Mouse (Mus musculus) mouse embryonic stem cell (cell line): ENCODE results near the gene Pms1.
"Not testable (repeated sequence)": the region's sequence is repeated elsewhere in the genome, so short reads cannot be mapped to it uniquely, and the experiment has no call there.

ENCODE experiments used
- in situ Hi-C, 2 experiments: fragments of 300-500 bp; cut with MboI; formaldehyde crosslinking; loops; 1 replicate in 1 of 2; 3 replicates in 1 of 2; pipeline ENCODE4 v1.14.3; 2019 to 2020; ENCODE audit warnings: low sequenced_read_pairs in 2 of 2, low pct_unique_long_range_greater_than_20kb in 1 of 2, mixed read lengths in 1 of 2; ENCODE audit not compliant: unreplicated experiment in 1 of 2

Gene Pms1

GRCm38 (mm10) chr1:53296581-53297383 lies at the start of gene Pms1, which contains the start of the genes Ormdl1 and Gm28778:
Gene Pms1, minus strand, starts transcription at chr1:53297018.
Gene Ormdl1, plus strand, starts transcription at chr1:53297095.
Gene Gm28778, plus strand, starts transcription at chr1:53297111.
- in situ Hi-C loops, result no loop called here

- in situ Hi-C loops, result no loop called here
Observed at GRCm38 (mm10) chr1:53341071-53341470, 44.3 kb upstream of the Pms1 start.

GRCm38 (mm10) chr1:53337403-53337802 lies 40.6 kb upstream of the Pms1 start:
- in situ Hi-C loops, result not testable (repeated sequence)

DNA sequence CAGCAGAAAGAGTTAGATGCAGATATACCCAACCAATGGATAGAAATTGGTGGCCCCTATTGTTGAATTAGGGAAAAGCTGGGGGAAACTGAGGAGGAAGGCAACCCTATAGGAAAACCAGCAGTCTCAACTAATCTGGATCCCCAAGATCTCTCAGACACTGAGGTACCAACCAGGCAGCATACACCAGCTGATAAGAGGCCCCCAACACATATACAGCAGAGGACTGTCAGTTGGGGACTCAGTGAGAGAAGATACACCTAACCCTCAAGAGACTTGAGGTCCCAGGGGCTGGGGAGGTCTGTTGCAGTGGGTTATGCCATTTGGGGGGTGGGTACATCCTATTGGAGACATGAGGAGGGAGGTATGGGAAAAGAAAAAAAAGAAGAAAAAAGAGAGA lies 38.6 kb upstream of the Pms1 start:
- in situ Hi-C loops, result no loop called here

GRCm38 (mm10) chr1:53333527-53333926 lies 36.7 kb upstream of the Pms1 start:
- in situ Hi-C loops, result not testable (repeated sequence)

DNA sequence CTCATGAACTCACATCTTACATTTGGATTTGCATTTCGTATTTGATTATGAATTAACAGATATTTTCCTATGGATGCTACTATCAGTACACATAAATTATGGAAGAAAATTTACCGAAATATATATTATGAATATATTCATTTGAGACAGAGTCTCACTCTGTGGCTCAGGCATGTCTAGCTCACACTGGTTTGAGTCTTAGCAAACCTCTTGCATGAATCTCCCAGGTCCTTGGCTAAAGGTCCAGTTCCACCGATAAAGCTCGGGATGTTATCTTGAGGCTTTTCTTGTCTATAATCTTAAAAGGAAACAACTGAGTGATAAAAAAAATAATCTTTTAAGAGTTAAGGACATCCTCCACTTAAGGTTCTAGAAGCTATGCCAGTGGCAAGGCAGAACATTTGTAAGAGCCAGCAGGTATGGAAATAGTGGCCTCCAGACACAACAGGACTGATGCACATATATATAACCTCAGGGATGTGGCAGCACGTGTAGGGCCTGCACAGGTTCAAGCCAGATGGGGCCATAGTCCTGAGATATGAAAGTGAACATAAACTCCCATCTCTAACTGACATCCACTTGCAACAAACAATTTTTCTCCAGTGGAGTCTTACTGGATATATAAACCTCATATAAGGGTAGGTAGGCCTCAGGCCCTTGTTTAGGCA lies 28.1 kb upstream of the Pms1 start:
- in situ Hi-C loops, result no loop called here

DNA sequence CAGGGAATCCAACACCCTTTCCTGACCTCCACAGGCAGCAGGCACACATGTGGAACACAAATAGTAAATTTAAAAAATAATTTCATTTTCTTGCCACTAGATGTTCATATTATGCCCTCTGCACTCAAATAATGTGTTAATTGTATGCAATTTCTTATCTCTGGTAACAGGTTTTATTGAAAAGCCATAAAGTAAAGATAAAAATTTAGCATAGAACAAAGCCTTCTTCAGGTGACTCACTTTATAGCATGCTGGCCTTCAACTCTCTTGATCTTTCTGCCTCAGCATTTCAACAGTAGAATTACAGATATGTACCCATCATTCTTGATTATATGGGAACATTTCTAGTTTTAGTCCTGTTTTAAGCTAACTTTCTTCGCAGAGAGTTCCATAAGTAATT lies 27.5 kb upstream of the Pms1 start:
- in situ Hi-C loops, result no loop called here

DNA sequence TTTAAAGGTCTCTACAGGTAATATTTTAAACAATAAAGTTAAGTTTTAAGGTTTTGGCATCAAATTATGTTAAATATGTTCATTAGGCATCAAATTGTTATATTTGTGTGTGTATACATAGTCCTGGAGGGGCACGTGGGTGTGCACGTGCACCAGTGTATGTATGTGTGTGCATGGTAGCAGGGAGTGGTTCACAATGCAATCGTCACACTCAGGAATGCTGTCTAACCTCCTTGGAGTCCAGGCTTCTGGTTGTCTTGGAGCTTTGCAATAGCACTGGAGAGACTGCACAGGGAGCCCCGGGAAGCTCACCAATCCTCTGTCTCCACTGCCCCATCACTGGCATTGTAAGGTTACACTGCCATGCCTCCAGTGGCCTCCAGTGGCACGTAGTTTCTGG lies 26.4 kb upstream of the Pms1 start:
- in situ Hi-C loops, result no loop called here

DNA sequence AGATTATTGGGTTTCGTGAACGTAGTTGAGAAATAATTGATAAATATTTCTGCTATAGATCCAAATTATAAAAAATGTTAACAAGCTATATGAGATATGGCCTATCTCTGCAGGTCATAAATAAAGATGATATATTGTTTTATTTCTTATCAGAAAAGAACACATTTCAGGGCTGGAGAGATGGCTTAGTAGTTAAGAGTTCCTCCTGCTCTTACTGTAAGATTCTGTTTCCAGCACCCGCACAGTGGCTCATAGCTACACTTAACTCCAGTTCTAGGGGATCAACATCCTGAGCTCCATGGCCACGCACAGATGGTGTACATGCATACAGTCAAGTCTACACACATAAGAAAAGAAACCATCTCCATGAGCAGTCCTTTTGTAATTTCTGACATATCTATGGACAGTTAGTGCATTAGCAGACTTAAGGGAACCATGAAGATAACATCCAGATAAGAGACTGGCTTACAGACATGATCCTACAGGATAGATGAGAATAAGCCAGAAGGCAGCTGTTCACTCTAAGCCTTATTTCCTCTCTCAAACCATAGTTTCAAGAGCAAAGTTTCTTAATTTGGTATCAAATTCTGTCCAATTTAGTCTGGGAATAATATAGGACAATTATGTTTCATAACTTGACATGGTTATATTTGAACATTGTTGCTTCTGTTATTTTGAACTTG lies 25.0 kb upstream of the Pms1 start:
- in situ Hi-C loops, result no loop called here

DNA sequence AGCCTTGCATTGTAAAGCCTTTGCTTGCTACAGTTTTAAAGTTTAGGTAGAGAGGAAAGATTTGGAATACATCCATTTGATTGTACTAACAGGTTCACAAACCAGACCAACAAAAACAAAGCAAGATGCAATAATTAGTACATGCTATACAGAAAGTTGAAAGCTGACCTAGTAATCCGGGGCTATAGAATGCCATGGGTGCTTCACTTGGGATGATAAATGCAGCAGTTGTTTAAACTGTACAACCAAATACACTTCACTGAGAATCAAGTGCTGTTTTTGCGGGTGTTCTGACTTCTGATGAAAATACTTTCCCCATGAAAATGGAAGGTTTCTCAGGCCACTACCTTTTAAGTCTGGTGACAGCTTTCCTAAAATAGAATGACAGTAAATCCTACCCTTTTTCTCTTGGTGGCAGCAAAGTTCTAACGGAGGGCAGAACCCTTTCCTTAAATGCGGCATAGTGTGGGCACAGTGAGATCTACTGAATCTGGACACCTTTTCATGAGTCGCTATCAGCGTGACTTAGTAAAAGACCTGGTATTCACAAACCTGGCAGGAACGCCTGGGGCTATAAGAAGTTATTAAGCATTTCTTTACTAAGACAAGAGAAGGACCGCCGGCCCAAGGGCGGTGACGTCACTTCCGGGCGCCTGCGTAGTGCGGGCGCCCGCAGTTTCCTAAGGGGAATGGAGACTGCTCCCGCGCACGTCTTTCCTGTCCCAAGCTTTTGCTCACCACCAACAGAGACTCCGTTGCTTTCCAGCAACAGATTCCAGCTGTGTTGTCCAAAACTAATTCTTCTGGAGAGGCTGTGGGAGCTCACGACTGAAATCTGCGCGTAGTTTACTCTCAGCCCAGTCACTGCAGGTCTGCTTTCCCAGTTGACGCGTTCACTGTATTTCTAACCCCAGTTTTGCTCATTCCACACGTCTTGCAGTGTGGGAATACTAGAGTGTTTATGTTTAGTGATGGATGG lies 16.5 kb upstream of the Pms1 start, which contains the start of gene Osgepl1:
Gene Osgepl1 (plus strand): TSS at position 636 of the 979 bp plus-strand sequence.
- in situ Hi-C loops, result no loop called here

GRCm38 (mm10) chr1:53300506-53300905 lies 3.7 kb upstream of the Pms1 start:
- in situ Hi-C loops, result no loop called here

GRCm38 (mm10) chr1:53291197-53291596 lies 5.6 kb downstream of the Pms1 start:
- in situ Hi-C loops, result no loop called here

DNA sequence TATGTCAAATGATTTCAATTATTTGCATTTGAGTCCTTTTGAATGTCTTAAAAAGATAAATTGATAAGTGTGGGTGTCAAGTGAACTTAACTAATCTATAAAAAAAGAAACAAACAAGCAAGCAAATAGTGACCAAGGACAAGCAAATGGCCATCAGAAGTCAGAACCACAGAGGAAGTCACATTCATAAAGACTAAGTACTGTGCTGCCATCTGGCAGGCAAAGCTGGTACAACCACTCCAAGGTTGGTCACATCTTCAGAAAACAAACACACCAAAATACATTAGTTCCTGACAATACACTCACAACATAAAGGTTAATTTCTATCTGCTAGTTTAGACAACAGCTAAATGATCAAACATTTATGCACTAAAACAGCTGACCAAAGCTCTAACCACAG lies 24.2 kb downstream of the Pms1 start:
- in situ Hi-C loops, result no loop called here

- in situ Hi-C loops, result no loop called here
Observed at GRCm38 (mm10) chr1:53269901-53270300, 26.9 kb downstream of the Pms1 start.

- in situ Hi-C loops, result not testable (repeated sequence)
Observed at GRCm38 (mm10) chr1:53264958-53265612, 31.7 kb downstream of the Pms1 start.

DNA sequence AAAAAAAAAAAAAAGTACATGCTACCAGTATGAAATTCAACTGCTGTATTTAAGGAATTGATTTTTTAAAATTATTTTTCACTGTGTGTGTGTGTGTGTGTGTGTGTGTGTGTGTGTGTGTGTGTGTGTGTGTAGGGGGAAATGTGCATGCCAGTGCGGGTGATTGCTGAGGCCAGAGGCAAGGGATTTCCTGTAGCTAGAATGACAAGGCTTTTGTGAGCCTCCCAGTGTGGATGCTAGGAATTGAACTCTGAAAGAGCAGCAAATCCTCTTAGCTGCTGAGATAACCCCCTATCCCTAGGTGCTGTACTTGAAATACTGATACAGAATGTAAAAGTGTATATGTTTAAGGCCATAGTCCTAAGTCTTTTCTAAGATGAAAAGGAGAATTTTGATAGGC lies 70.8 kb downstream of the Pms1 start:
- in situ Hi-C loops, result loop anchor here in 1 of 2 experiments (25.0 kb wide), 2 partner anchors 286 to 289 kb away; no protein-coding TSS in a partner anchor

- in situ Hi-C loops, result loop anchor here in 1 of 2 experiments (25.0 kb wide), 2 partner anchors 287 to 288 kb away; no protein-coding TSS in a partner anchor
Observed at GRCm38 (mm10) chr1:53225616-53226015, 71.2 kb downstream of the Pms1 start.
